Mouse (Mus musculus): ENCODE measurements around the gene Bcl2l1.

Gene Bcl2l1

DNA sequence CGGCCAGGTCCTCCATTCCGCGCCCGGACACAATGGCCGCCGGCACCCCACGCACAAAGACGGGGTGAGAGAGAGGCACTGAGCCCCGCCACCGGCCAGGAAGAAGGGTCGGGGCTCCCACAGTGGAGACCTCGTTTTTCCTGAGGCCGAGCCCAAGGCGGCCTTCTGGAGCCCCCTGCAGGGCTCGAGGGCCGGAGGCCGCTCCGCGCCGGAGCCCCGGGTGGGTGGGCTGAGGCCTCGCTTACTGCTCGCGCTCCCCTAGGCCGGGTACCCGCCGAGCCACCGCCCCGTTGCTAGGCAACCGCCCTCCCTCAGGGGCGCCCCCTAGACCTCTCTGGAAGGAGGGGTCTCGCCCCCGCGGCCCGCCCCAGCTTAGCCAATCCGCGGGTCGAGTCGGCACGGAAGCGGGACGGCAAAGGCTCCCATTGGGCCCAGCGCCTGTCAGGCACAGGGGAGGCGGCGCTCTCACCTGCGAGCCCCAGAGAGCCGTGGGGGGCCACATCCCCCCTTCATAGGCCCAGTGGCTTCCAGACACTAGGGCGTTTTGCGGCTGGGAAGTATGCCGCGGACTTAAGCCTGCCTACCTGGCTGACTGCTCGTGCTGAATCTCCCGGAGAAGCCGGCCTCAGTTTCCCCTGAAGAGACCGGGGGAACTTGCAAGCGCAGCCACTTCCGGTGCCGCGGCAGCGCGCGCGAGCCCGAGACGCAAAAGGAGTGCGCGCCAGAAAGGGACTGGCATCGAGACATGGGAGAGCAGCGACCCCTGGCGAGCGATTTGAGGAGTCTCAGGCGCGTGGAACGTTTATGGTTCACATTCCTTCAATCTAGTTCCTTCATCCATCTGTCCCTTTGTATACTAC is at the start of gene Bcl2l1:
Gene Bcl2l1, minus strand, starts transcription at position 710 of the 860 bp plus-strand sequence.
- peak; percentile 99 for DNase-seq

DNA sequence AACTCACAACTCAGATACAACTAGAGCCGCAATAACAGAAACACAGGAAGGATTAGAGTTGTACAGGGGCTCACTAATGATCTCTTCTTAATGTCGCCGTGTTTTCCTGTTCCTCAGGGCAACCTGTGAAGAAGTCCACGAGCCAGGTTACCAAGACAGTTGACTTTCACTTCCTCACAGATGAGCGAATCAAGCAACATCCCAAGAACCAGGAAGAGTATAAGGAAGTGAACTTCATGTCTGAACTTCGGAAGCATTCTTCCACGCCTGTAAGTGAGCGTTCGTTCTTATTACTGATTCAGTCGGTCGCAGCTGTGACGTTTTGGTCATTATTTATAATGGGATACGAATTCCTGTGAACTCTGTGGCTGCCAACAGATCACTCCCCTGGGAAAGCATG is 49.4 kb upstream of the Bcl2l1 start:
- no peak for DNase-seq

DNA sequence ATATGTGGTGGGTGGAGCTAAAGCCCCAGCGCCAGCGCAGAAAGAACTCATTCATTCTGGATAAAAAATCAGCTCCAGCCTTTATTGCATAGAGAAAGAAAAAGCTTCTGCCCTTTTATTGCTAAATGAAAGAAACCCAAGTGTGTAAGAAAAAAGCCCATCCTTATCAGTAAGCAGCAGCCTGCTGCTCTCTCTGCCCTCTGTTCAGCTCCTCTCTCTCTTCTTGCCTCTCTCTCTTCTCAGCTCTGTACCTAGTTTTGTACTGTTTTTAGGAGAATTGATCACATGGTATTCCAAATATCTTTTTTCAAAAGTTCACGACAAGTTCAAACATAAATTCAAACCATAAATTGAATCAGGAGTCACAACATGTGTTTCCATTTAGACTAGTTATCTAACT is 46.7 kb upstream of the Bcl2l1 start:
- DNase-seq = no peak

DNA sequence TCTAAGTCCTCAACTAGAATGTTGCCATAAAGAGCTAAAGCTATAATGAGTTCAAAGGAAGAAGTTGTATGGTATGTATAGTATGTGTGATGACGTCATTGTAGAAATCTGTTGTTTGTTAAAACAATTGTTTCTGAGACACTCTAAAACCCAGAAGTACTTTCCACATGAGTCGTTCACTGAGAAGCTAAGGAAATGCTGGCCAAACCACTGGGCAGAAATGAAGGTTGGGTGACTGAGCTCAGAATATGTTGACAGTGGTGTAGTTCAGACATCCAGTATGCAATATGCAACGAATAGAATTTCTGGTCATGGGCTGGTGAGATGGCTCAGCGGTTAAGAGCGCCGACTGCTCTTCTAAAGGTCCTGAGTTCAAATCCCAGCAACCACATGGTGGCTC is 31.8 kb upstream of the Bcl2l1 start:
- DNase-seq = no peak

DNA sequence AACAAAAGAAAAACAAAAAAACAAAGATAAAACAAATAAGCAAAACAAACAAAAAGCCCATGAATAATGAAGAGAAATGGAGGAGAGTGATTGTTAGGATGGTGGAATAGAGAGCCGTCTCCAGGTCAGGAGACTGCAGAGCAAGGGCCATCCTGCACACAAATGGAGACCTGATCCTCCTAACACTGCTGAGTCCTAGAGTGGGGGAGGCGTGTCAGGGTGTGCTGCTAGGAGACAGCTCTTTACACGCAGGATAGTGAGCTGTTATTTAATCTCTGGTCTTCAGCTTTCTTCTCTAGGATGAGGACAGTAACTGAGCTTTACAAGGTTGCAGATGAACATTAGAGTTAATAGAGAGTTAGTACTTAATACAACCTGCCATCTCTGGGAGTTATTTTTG is 31.1 kb upstream of the Bcl2l1 start:
- no peak for DNase-seq

DNA sequence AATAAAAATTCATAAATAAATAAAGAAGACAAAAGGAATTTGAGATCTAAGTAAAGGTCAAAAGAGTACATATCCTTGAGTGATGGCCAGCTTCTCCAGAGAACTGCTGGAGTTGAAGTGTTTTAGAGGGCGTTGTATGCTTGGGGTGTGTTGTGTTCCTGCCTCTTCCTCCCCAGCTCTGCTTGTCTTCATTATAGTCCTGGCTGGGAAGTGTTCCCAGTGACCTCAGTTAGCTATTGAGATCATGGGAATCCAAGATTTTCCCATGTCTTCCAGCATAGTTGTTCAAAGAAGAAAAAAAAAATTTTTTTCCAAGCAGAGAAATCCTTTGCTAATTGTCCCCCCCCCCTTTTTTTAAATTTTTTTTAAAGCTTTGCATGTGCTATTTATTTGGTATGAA is 30.4 kb upstream of the Bcl2l1 start:
- DNase-seq = no peak

DNA sequence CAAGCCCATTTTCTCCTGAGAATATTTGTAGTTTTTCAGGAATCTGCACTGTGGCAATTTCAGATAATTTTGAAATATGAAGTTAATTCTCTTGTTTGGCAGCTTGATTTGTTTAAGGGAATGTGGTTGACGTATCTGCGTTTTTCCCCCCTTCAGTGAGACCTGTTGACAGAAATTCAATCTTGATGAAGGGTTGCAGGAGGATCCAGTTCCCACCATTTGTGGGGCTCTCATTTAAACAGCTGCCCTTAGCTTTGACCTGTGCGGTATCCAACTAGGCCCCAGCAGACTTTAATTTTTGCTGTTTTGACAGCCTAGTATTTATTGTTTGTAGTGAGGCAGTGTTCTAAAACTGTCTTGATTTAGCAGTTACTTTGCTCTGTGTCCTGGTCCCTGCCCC is 28.0 kb upstream of the Bcl2l1 start:
- no peak for DNase-seq

DNA sequence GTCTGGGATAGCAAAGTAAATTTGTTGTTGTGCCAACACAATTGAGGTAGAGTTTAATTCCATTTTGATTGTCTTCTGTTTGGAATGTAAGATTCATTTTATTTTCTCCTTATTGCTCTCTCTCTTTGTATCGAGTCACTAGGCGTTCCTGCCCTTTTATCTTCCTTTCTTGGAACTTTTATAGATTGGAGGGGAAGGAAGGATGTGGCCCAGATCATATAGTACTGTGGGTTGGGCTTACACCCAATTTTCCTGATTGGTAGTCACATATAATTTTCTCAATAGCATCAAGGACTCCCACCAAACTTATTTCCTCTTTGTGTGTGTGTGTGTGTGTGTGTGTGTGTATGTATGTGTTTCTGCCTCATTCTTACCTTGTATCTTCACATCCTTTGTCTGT is 16.9 kb upstream of the Bcl2l1 start:
- no peak for DNase-seq

DNA sequence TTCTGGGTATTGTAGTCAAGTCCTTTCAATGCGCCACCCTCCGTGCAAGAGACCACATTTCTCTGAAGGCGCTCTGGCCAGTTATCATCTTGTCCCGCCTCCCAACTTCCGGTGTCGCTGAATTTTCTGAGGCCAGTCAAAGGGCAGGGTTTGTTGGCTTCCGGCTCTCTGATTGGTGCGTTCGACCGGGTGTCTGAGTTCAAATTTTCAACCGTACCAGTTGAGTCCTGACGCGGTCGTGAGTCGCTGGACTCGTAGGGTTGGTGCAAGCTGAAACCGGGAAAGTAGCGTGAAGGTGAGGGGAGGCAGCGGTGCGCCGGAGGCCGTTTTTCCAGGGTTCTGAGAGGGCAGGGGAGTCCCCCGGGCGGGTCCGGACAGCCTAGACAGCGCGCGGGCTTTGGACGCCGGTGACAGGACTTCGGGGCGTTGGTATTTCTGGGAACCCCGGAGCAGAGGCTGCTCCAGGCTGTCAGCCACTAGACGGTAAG is 16.3 kb upstream of the Bcl2l1 start, which contains the start of gene Tpx2:
Gene Tpx2, plus strand, starts transcription at position 150 of the 488 bp plus-strand sequence.
- peak; percentile 96 for DNase-seq

DNA sequence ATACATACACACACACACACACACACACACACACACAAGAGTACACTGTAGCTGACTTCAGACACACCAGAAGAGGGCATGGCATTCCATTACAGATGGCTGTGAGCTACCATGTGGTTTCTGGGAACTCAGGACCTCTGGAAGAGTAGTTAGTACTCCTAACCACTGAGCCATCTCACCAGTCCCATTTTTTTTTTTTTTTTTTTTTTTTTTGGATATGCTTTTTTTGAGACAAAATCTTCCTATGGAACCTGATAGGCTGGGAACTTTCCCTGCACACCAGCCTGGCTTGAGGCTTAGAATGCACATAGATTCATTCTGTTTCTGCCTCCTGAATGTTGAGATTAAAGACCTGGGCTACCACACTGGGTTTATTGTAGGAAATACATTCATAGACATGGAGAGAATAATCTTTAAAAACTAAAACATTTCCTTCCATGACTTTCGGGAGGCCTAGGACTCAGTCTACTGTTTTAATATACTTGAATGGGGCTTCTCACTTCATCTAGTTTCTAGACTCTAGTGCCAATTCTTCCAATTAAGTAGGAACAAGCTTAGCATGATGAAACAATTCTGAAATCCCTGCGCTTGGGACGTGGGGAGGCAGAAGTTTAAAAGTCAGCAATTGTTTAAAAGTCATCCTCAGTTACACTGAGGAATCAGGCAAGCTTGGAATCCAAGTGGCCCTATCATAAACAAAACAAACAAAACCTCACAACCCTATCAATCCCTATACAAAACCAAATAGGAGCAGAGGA is 15.7 kb upstream of the Bcl2l1 start:
- no peak for DNase-seq

DNA sequence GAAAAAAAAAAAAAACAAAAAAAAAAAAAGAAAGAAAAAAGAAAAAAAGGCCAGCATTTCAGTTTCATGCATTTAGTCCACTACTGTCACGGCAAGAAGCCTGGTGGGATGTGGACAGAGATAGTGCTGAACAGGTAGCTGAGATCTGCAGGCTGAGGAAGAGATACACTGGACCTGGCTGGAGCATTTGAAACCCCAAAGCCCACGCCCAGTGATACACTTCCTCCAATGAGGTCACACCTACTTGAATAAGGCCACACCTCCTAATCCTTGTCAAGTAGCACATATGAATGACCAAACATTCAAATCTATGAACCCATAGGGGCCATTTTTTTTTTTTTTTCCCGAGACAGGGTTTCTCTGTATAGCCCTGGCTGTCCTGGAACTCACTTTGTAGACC is 11.2 kb upstream of the Bcl2l1 start:
- DNase-seq = no peak

DNA sequence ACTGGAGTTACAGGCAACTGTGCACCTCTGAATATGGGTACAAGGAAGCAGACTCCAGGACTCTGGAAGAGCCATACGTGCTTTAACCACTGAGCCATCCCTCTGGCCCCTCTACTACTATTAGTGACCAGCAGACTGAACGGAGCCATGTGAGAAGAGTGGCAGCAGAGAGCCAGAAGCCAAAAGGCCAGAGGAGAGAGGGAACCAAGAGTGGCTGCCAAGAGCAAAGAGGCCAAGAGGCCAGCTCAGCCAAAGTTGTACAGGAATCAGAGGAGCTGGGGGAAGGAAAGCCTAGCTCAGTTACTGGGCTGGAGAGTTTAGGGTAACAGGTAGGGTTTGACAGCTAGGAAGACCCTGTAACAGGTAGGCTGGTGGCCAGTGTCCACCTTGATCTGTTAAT is 7.7 kb upstream of the Bcl2l1 start:
- no peak for DNase-seq

DNA sequence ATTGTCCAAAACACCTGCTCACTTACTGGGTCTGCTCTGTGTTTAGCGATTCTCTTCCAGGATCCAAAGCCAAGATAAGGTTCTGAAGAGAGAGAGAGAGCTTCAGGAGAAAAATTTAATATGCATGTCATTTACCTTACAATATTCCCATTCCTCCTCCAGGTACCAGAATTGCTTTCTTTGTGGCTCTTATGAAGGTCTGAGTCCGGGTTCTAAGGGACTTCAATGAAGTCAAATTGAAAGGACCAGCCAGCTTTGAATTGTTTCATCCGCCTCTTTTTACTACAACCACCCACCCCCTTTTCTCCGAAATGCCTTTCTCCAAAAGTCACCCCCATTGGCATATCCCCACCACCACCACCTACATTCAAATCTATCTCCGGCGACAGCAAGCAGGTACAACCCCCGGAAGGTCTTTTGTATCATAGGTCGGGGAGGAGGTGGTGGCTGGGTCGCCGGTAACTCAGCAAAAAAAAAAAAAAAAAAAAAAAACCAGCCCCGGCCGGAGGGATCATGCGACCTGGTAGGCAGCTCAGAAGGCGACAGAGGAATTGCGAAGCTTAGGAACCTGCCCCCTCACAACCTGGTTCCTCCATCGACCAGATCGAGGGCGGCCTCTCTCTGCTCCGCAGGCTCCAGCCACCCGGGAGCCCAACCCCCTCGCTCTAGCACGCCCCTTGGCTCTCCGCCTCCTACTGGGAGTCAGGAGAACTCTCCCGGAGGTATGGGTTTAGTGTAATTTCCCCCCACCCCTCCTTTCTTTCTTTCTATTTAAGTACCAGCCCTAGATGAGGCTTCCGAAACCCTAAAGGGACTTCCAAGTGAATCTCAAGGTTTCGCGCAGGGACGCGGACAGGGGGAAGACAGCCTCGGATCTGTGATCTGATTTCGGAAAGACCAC is 1.3 kb downstream of the Bcl2l1 start:
- peak; percentile 85 for DNase-seq

DNA sequence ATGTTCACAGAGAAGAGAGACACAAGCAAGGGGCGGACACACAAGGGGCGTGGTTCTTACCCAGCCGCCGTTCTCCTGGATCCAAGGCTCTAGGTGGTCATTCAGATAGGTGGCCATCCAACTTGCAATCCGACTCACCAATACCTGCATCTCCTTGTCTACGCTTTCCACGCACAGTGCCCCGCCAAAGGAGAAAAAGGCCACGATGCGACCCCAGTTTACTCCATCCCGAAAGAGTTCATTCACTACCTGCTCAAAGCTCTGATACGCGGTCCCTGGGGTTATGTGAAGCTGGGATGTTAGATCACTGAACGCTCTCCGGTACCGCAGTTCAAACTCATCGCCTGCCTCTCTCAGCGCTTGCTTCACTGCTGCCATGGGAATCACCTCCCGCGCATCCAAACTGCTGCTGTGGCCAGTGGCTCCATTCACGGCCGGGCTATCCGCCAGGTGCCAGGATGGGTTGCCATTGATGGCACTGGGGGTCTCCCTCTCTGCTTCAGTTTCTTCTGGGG is 2.1 kb downstream of the Bcl2l1 start:
- DNase-seq = no peak

DNA sequence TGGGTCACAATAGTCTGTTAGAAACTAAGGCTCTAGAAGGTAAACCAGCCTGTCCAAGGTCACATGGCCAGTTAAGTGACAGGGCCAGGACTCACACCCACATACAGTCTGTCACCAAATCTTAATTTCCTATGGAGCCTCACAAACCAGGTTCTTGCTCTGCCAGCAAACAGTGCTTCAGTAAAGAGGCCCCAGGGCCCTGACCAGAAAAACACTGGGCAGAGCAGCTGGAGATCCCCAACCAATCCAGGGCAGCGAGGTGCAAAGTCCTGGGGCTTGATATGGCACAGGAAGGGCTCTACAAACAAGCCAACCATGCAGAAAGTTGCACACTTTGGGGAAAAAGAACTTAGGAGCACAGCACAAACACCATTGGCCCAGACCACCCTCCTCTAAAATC is 3.0 kb downstream of the Bcl2l1 start:
- no peak for DNase-seq

DNA sequence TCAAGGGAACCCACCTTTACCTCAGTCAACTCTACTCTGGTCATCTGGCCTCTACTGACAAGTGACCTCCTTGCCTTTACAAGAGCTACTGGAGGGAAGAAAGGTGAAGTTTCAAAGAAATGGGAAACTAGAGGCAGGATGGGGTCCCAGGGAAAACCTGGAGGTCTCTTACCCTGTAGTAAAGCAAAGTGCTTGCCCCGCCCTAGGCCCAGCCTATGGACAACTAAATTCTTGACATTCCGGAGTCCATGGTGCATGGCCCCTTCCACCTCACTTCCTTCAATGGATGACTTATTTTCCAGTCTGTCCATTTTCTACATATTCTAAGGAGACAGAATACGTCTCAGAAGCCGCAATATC is 3.5 kb downstream of the Bcl2l1 start:
- no peak for DNase-seq

DNA sequence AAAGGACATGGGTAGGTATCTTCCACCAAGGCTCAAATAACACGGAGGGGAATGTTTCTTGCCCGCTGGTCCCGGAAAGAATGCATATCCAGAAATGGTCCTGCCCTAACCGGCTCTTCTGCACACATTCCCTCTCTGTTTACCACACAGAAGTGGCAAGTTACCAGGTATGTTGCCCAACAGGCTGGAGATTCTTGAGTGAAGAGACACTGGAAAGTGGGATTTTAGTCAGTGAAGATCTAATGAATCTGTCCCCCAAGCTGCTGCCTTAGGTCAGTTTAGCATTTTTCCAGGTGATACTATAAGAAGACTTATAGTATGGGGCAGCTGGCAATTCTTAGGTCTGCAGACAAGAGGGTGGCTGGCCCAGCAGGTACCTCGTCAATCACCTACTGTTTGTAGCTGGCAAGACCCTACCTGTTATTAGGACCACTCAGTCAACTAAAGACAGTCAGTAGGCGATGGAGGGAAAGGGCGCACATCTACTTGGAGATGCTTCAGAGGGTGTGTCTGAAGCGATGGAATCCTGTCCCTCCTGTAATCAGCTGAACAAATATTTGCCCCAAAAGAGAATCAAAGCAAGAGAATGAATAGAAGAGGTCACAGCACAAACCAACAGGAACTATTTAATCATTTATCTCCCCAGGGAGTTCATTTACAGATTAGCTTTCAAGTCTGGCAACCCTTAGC is 4.1 kb downstream of the Bcl2l1 start:
- no peak for DNase-seq

DNA sequence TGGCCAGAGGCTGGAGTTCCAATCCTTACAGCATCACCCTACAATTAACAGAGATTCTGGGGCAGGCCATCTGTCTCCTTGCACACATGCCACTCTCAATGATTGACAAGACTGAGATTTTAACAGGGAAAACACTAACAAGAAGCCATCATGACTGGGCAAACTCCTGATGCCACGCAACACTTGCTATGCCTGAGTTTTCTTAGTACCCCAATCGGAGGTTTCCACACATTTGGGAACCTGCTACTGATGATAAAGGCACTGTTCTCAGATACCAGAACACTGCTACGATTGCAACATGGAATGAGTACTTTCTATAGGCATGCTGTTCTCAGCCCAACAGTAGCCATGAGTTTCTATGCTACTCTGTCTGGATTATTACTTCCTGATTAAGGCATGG is 5.0 kb downstream of the Bcl2l1 start:
- DNase-seq = no peak

DNA sequence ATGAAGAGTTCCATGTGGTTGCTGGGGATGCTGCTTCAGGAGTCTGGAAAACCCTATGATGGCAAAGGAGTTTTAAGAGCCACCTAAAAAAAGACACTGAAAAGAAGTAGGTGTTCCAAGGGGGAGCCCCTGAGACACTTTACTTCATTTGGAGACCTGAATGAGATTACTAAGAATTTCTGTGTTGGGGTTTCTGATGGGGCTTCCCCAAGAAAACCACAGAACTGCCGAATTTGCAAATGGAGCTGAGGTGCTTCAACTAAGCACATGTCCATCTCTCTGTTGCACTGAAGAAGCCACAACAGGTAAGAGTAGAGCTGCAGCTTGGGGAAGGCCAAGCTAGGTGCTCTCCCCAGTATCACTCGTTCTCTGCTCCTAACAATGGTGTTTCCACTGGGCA is 5.8 kb downstream of the Bcl2l1 start:
- DNase-seq = no peak

DNA sequence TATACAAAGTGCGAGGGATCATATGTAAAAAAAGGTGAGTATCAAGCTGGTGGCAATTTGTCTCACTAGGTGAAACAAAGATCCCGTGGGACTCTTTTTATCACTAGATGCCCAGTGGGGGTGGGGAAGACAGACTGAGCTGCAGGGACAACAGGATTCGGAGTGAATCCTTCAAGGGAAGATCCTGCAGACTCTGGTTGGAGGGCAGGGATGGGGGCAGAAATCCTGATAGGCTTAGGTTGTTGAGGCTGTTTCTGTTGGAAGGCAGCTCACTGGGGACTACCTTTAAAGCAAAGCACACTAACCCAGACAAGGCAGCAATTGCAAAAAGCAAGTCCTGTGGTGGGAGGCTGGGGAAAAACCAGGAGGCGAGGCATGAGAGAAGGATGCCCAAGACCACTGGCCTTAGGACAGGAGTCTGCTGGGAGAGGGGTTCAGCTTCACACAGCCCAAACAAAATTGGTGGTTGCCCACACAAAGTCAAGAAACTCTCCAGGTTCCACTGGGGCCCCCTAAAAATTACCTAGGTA is 6.3 kb downstream of the Bcl2l1 start:
- DNase-seq = no peak

DNA sequence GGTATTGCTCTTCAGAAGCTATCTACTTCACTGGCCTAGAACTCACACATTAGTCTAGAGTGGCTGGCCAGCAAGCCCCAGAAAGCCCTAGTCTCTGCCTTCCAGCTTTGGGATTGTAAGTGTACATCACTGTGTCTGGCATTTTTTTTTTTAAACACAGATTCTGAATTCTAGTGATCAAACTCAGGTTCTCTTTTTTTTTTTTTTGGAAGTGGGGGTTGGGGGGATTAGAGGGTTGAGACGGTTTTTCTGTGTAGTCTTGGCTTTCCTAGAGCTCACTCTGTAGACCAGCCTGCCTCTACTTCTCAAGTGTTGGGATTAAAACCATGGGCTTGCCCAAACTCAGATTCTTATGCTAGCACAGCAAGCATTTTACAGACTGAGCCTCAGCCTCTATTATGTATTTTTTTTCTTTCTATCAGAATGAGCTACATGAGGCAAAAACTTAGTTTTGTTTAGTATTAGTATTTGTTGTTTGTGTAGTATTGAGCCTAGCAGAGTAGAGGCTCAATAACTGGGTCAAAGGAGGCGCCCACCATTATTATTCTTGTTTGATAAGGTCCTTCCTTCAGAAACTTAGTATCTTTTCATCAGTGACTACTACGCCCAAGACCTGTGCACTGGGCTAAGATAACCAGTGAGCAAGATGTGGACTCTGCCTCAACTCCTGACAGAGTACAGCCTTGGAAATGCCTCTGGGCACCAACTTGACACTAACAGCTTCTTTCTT is 6.9 kb downstream of the Bcl2l1 start:
- DNase-seq = no peak

Measured in right cerebral cortex, postnatal 25 days (tissue).